Mouse (Mus musculus): Measurements from ENCODE around the gene Fam81a. TPM values are rescaled to one million over a fixed set of nuclear protein-coding genes. Genes with fewer than 3 reads are reported as not detected.

Gene Fam81a
- total and polyA plus RNA-seq, 3 experiments = 0.13 TPM; not detected in 2

- no peak for TF ChIP-seq USF2 (conservative IDR thresholded peaks at IDR 0.05; ENCODE audit: low read depth, low read length)
- peak; percentile 67 for TF ChIP-seq ZC3H11A (IDR thresholded peaks at IDR 0.05; ENCODE audit: low read depth, low read length)
- peak; percentile 61; the same call in 1 of the 2 replicates for TF ChIP-seq SIN3A (IDR thresholded peaks at IDR 0.05; ENCODE audit: low read length)
- no peak for TF ChIP-seq MAX (IDR thresholded peaks at IDR 0.05; ENCODE audit: low read length)
- TF ChIP-seq ETS1 (conservative IDR thresholded peaks at IDR 0.05; ENCODE audit: low read depth, low read length) = no peak
- 0 out of 2 replicates have a peak, but pooled peaks have one; percentile 13 for TF ChIP-seq TCF12 (IDR thresholded peaks at IDR 0.05; ENCODE audit: low read depth, low read length)
- TF ChIP-seq RCOR1 (conservative IDR thresholded peaks at IDR 0.05; ENCODE audit: low read depth, low read length) = no peak
- TF ChIP-seq USF1 (IDR thresholded peaks at IDR 0.05; ENCODE audit: low read depth, low read length) = no peak
- no peak for TF ChIP-seq POLR2A (IDR thresholded peaks at IDR 0.05; ENCODE audit: low read depth, low read length)
- no peak for TF ChIP-seq E2F4 (IDR thresholded peaks at IDR 0.05; ENCODE audit: insufficient replicate concordance, low read depth, low read length)
- TF ChIP-seq CHD2 (IDR thresholded peaks at IDR 0.05; ENCODE audit: low read length) = no peak
- TF ChIP-seq ZKSCAN1 (IDR thresholded peaks at IDR 0.05; ENCODE audit: borderline replicate concordance, low read depth, low read length) = no peak
- TF ChIP-seq MXI1 (IDR thresholded peaks at IDR 0.05; ENCODE audit: low read depth, low read length) = no peak
- no peak for TF ChIP-seq GABPA (IDR thresholded peaks at IDR 0.05; ENCODE audit: insufficient replicate concordance, low read depth, low read length)
- TF ChIP-seq RAD21 (IDR thresholded peaks at IDR 0.05; ENCODE audit: low read depth, low read length) = peak; percentile 97
- no peak; the same call in 1 of the 2 replicates for TF ChIP-seq NELFE (IDR thresholded peaks at IDR 0.05; ENCODE audit: low read depth, low read length)
- no peak for TF ChIP-seq ZMIZ1 (IDR thresholded peaks at IDR 0.05; ENCODE audit: low read depth, low read length)
- TF ChIP-seq POLR2AphosphoS2 (IDR thresholded peaks at IDR 0.05; ENCODE audit: low read depth, low read length) = no peak
- no peak for TF ChIP-seq CHD1 (IDR thresholded peaks at IDR 0.05; ENCODE audit: low read depth, low read length)
Measured at GRCm38 (mm10) chr9:70109279-70109678, 33.1 kb downstream of the Fam81a start (continued).

DNA sequence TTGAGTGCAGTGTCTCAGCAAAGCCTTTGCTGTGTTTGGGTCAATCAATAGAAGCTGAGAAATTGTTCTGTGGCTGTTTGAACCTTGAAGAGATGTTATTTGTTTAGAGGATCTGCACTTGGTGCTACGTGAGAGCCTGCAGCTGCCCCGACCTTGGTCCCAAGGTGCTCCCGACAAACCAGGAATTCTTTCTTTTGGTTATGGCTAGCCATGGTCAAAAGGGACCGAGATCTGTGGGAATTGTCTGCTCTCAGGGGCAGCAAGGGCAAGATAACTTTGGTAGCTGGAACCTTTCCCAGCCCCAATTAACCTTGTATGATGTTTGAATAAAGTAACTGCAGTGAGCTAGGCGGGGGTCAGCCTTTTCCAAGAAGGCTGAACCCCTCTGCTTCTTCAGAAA is 34.2 kb downstream of the Fam81a start:
- in situ Hi-C loops (cut with MboI; ENCODE audit: low pct_ligation_motif_present, low pct_unique_long_range_greater_than_20kb, low sequenced_read_pairs) = loop anchor here (10.0 to 25.0 kb wide), 2 partner anchors 229 to 307 kb away; no protein-coding TSS in a partner anchor

More for the DNA sequence above, 34.2 kb downstream of the Fam81a start:
- DNase-seq (ENCODE audit: extremely low read depth) = no peak
- H3K79me2 ChIP-seq (replicated peaks; ENCODE audit: control insufficient read depth, extremely low read depth, insufficient read depth, poor library complexity, severe bottlenecking) = no peaks in the 10 kb centered on the region
- no peak overlapping the region for H3K4me2 ChIP-seq (ENCODE audit: insufficient read depth, low read depth, poor library complexity, severe bottlenecking)
- H3K36me3 ChIP-seq (replicated peaks in 1 of 2; ENCODE audit: control insufficient read depth in 1 of 2, insufficient read depth in 1 of 2, low read length in 1 of 2) = no peaks in the 10 kb centered on the region
- H3K4me1 ChIP-seq (ENCODE audit: control insufficient read depth in 1 of 2, insufficient read depth in 2 of 2) = peaks cover 0 to 3% of the 10 kb centered on the region in 2 experiments; a peak in 1 of 4 replicates
- H3K27me3 ChIP-seq (replicated peaks) = no peaks in the 10 kb centered on the region
- H3K27ac ChIP-seq (ENCODE audit: insufficient read depth, low read depth) = no peak overlapping the region
- H3K9ac ChIP-seq (ENCODE audit: insufficient read depth, low read depth) = no peak overlapping the region
- H3K9me3 ChIP-seq (replicated peaks; ENCODE audit: low read length) = no peaks in the 10 kb centered on the region
- no peak overlapping the region for H3K4me3 ChIP-seq (replicated peaks in 1 of 3; ENCODE audit: low read depth in 2 of 3, low read length in 2 of 3, poor library complexity in 1 of 3)
- dilution Hi-C loops (cut with MboI; ENCODE audit: extremely low pct_ligation_motif_present, extremely low pct_unique_long_range_greater_than_20kb, low sequenced_read_pairs) = no loop called here
- TF ChIP-seq E2F4 (IDR thresholded peaks at IDR 0.05; ENCODE audit: insufficient replicate concordance, low read depth, low read length) (no peak), NRF1 (IDR thresholded peaks at IDR 0.05; ENCODE audit: low read depth, low read length) (no peak), ELF1 (IDR thresholded peaks at IDR 0.05; ENCODE audit: low read depth, low read length) (no peak), POLR2AphosphoS2 (IDR thresholded peaks at IDR 0.05; ENCODE audit: low read depth, low read length) (no peak), CHD2 (IDR thresholded peaks at IDR 0.05; ENCODE audit: low read length) (no peak), CHD1 (IDR thresholded peaks at IDR 0.05; ENCODE audit: low read depth, low read length) (no peak), ETS1 (conservative IDR thresholded peaks at IDR 0.05; ENCODE audit: low read depth, low read length) (no peak), ZC3H11A (IDR thresholded peaks at IDR 0.05; ENCODE audit: low read depth, low read length) (no peak), CTCF (conservative IDR thresholded peaks at IDR 0.05 in 1 of 2, IDR thresholded peaks at IDR 0.05 in 1 of 2; ENCODE audit: low read depth in 2 of 2, low read length in 2 of 2) (no peak), BHLHE40 (IDR thresholded peaks at IDR 0.05; ENCODE audit: low read depth, low read length) (no peak), MXI1 (IDR thresholded peaks at IDR 0.05; ENCODE audit: low read depth, low read length) (no peak), MEF2A (IDR thresholded peaks at IDR 0.05; ENCODE audit: borderline replicate concordance, low read depth, low read length) (no peak), ZKSCAN1 (IDR thresholded peaks at IDR 0.05; ENCODE audit: borderline replicate concordance, low read depth, low read length) (no peak), KAT2A (IDR thresholded peaks at IDR 0.05; ENCODE audit: insufficient replicate concordance, low read length) (no peak), GABPA (IDR thresholded peaks at IDR 0.05; ENCODE audit: insufficient replicate concordance, low read depth, low read length) (no peak)
